Mouse (Mus musculus) hindbrain, embryonic 11.5 days (tissue): ENCODE data around the gene Zdhhc7. TPM values are rescaled to one million over a fixed set of nuclear protein-coding genes. Genes with fewer than 3 reads are reported as not detected.

ENCODE experiments used
- ATAC-seq: fragments of 200-750 bp; cut with Nextera tagmentation; 2 replicates; pipeline ENCODE4 v1.8.0; 2017; ENCODE audit warnings: mild to moderate bottlenecking, moderate TSS enrichment, moderate library complexity; ENCODE audit not compliant: low FRiP score
- DNase-seq: peaks from one replicate; pipeline ENCODE4 v3.0.0-alpha.2; 2015; ENCODE audit warnings: low spot score
- H3K27ac ChIP-seq: fragments of 300-500 bp; sonication (generic); 2 replicates; pipeline ENCODE4 v1.5.1; 2014; ENCODE audit warnings: mild to moderate bottlenecking, low read depth, low read length
- H3K27me3 ChIP-seq: fragments of 300-500 bp; sonication (generic); 2 replicates; pipeline ENCODE4 v1.6.1; 2014; ENCODE audit warnings: mild to moderate bottlenecking, low read length, moderate library complexity, mixed read lengths; ENCODE audit not compliant: control insufficient read depth, insufficient read depth
- H3K36me3 ChIP-seq: fragments of 300-500 bp; sonication (generic); 2 replicates; pipeline ENCODE4 v1.6.1; 2014; ENCODE audit warnings: mild to moderate bottlenecking, low read length, moderate library complexity, mixed read lengths; ENCODE audit not compliant: control insufficient read depth, insufficient read depth
- H3K4me1 ChIP-seq: fragments of 300-500 bp; sonication (generic); replicated peaks from 2 replicates; pipeline ENCODE4 v1.6.1; 2014; ENCODE audit warnings: low read length, mixed read lengths; ENCODE audit not compliant: control insufficient read depth, insufficient read depth
- H3K4me2 ChIP-seq: fragments of 300-500 bp; sonication (generic); replicated peaks from 2 replicates; pipeline ENCODE4 v1.6.1; 2014; ENCODE audit warnings: mild to moderate bottlenecking, low read depth, low read length
- H3K4me3 ChIP-seq: fragments of 300-500 bp; sonication (generic); 2 replicates; pipeline ENCODE4 v1.5.1; 2014; ENCODE audit warnings: low read depth, low read length
- H3K9ac ChIP-seq: fragments of 300-500 bp; sonication (generic); 2 replicates; pipeline ENCODE4 v1.6.1; 2014; ENCODE audit warnings: low read depth, low read length
- H3K9me3 ChIP-seq: fragments of 300-500 bp; sonication (generic); 2 replicates; pipeline ENCODE4 v1.6.1; 2016; ENCODE audit warnings: low read length; ENCODE audit not compliant: control insufficient read depth
- WGBS: fragments of 180-500 bp; shearing (Covaris S2); extraction: QIAGEN DNeasy Blood & Tissue Kit; methylation state at CpG from one replicate; pipeline ENCODE4 v1.1.7; 2014; 5-methylcytosine and 5-hydroxymethylcytosine counted together
- polyA plus RNA-seq: library from polyadenylated mRNA; unstranded; fragments of >200 nt; fragmentation: Nextera tagmentation; extraction: Ambion mirVana; gene quantifications from 2 replicates; pipeline ENCODE4 v1.2.1, GENCODE M21; 2014

Zdhhc7 gene
- polyA plus RNA-seq, 1 experiment from 2014 or later, result 25.2 TPM

DNA sequence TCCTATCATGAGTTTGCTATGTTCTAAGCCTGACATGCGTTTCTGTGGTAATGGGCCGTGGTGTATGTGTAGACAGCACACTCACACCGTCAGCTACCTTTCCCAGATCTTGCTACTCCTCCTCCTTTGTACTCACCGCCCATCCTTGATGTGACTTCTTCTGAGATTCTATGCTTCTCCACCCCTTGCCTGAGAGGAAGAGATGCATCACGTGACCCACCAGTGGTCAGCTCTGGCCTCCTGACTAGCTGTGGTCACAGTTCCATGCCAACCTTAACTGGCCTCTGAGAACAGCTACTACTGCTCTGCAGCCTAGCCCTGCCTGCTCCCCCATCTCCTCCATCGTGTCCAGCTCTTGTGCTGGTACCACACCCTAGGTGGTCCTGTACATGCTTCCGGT, 34.4 kb upstream of the Zdhhc7 start:
- Histone ChIP-seq H3K9ac (no peak overlapping the region), H3K27me3 (no peaks in the 10 kb centered on the region), H3K36me3 (no peaks in the 10 kb centered on the region), H3K4me2 (no peak overlapping the region), H3K4me3 (no peak overlapping the region), H3K4me1 (no peaks in the 10 kb centered on the region), H3K9me3 (no peaks in the 10 kb centered on the region), H3K27ac (no peak overlapping the region)
- WGBS, result 92% methylated on average over 7 of the region's 7 CpGs
- ATAC-seq, result no peak
- no peak for DNase-seq

GRCm38 (mm10) chr8:120133169-120133568, 31.9 kb upstream of the Zdhhc7 start:
- ATAC-seq (no peak), DNase-seq (no peak)
- Histone ChIP-seq H3K4me1 (no peaks in the 10 kb centered on the region), H3K27me3 (no peaks in the 10 kb centered on the region), H3K27ac (no peak overlapping the region), H3K4me2 (no peak overlapping the region), H3K36me3 (no peaks in the 10 kb centered on the region), H3K4me3 (no peak overlapping the region), H3K9ac (no peak overlapping the region), H3K9me3 (no peaks in the 10 kb centered on the region)
- WGBS, result 89% methylated on average over 7 of the region's 7 CpGs

DNA sequence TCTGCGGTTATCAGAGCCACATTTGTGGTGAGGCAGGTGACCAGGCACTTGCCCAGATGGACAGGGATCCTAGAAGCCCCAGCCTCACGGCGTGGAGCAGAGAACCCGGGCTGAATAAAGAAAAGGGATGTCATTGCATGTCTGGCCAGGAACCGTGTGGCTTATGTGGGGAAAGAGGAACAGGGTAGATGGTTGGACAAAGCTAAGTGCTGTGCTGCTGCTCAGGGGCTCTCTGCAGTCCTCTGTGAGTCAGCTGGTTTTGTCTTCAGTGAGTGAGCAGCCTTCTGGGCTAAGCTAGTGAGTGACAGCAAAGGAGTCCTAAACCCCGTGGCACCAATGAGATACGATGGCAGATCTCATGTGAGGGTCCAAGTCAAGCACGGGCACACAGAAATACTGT, 29.9 kb upstream of the Zdhhc7 start:
- H3K4me1 ChIP-seq, result no peaks in the 10 kb centered on the region
- H3K9me3 ChIP-seq, result no peaks in the 10 kb centered on the region
- H3K27ac ChIP-seq, result no peak overlapping the region
- no peaks in the 10 kb centered on the region for H3K27me3 ChIP-seq
- ATAC-seq (no peak), DNase-seq (no peak)
- WGBS, result 82% methylated on average over 8 of the region's 8 CpGs
- no peak overlapping the region for H3K4me3 ChIP-seq
- H3K36me3 ChIP-seq, result no peaks in the 10 kb centered on the region
- no peak overlapping the region for H3K9ac ChIP-seq
- no peak overlapping the region for H3K4me2 ChIP-seq

DNA sequence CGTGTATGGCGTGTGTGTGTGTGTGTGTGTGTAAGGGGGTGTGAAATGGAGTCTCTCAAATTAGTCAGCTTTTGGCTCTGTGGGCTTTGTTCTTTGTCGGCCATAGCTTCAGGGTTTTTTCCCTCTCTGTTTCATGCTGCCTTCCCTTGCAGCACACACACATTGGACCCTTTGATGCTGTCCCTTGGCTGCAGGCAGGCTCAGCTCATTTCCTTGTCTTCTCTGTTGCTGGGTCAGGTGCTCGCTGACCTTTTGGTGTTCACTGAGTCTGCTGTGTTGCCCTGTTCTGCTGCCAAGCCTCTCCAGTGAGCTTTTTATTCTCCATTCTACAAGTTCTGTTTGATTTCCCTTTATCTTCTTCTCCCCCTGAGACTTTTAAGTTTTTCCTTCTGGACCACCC, 28.3 kb upstream of the Zdhhc7 start:
- H3K4me3 ChIP-seq, result no peak overlapping the region
- H3K9ac ChIP-seq, result no peak overlapping the region
- no peak overlapping the region; the same call in 1 of the 2 replicates for H3K27ac ChIP-seq
- H3K27me3 ChIP-seq, result no peaks in the 10 kb centered on the region
- DNase-seq, result no peak
- no peak for ATAC-seq
- no peak overlapping the region for H3K4me2 ChIP-seq
- no peaks in the 10 kb centered on the region for H3K36me3 ChIP-seq
- WGBS, result 51% methylated on average over 4 of the region's 4 CpGs
- H3K9me3 ChIP-seq, result no peaks in the 10 kb centered on the region
- H3K4me1 ChIP-seq, result 0 out of 2 replicates have a peak, but pooled peaks cover 5% of the 10 kb centered on the region

DNA sequence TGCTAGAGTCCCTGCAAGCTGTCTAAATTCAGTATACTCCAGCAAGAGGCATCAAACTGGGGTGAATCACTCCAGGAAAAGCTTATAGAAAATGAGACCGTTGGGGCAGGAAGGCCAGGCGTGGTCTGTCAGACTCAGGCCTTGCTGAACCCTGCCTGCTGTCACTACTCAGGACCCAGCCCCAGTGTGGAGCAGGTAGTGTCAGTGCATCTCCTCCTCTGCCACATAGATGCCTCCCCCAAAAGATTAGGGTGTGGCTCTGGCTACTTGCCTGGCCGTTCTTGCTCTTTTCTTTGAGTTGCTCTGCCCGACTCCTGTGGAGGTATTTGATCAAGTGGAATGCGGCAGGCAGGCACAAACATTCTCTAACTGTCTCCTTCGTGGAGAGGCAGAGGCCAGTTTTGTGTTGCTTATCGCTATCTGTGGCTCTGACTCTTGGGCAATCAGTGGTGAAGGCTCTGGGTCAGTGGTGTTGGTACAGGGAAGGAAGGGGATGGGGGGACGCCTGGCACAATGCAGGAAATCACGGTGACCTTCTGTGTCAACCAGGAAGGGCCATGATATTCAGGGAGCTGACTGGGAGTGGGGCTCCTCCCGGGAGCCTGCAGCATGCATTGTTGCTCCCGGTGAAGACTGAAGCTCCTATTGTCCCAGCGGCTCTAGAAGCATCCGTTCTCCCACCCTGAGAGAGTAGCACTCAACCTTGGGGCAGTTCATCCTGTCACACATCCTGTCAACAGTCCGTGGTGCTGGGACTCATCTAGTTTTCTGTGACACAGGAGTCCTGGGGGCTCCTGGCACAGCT, 25.3 kb upstream of the Zdhhc7 start:
- Histone ChIP-seq H3K4me2 (no peak overlapping the region), H3K9me3 (no peaks in the 10 kb centered on the region), H3K9ac (no peak overlapping the region), H3K27me3 (no peaks in the 10 kb centered on the region), H3K27ac (no peak overlapping the region), H3K4me3 (no peak overlapping the region), H3K4me1 (0 out of 2 replicates have a peak, but pooled peaks cover 5% of the 10 kb centered on the region), H3K36me3 (no peaks in the 10 kb centered on the region)
- DNase-seq (no peak), ATAC-seq (no peak)
- WGBS, result 28% methylated on average over 14 of the region's 14 CpGs

- ATAC-seq, result no peak
- H3K36me3 ChIP-seq, result no peaks in the 10 kb centered on the region
- no peak overlapping the region for H3K4me2 ChIP-seq
- no peak overlapping the region for H3K4me3 ChIP-seq
- 0 out of 2 replicates have a peak, but pooled peaks cover 5% of the 10 kb centered on the region for H3K4me1 ChIP-seq
- 0 out of 2 replicates have a peak overlapping the region, but pooled peaks have one; percentile 11 for H3K9ac ChIP-seq
- H3K27ac ChIP-seq, result 0 out of 2 replicates have a peak overlapping the region, but pooled peaks have one; percentile 36
- DNase-seq, result peak; percentile 31
- WGBS, result 49% methylated on average over 7 of the region's 7 CpGs
- no peaks in the 10 kb centered on the region for H3K9me3 ChIP-seq
- no peaks in the 10 kb centered on the region for H3K27me3 ChIP-seq
Measured at GRCm38 (mm10) chr8:120124836-120125389, 23.6 kb upstream of the Zdhhc7 start.

GRCm38 (mm10) chr8:120124261-120124660, 23.0 kb upstream of the Zdhhc7 start:
- H3K9me3 ChIP-seq, result no peaks in the 10 kb centered on the region
- H3K27me3 ChIP-seq, result no peaks in the 10 kb centered on the region
- no peak overlapping the region for H3K4me2 ChIP-seq
- DNase-seq (no peak), ATAC-seq (no peak)
- WGBS, result 56% methylated on average over 6 of the region's 6 CpGs
- no peaks in the 10 kb centered on the region for H3K36me3 ChIP-seq
- no peak overlapping the region for H3K4me3 ChIP-seq
- no peak overlapping the region for H3K27ac ChIP-seq
- H3K4me1 ChIP-seq, result 0 out of 2 replicates have a peak, but pooled peaks cover 5% of the 10 kb centered on the region
- no peak overlapping the region for H3K9ac ChIP-seq

- 72% methylated on average over 5 of the region's 5 CpGs for WGBS
- no peak for ATAC-seq
- H3K27me3 ChIP-seq, result peaks cover 4% of the 10 kb centered on the region
- no peak for DNase-seq
- no peaks in the 10 kb centered on the region for H3K9me3 ChIP-seq
- H3K36me3 ChIP-seq, result no peaks in the 10 kb centered on the region
- H3K27ac ChIP-seq, result no peak overlapping the region
- H3K4me3 ChIP-seq, result no peak overlapping the region
- H3K9ac ChIP-seq, result no peak overlapping the region
- 0 out of 2 replicates have a peak, but pooled peaks cover 5% of the 10 kb centered on the region for H3K4me1 ChIP-seq
- no peak overlapping the region for H3K4me2 ChIP-seq
Measured at GRCm38 (mm10) chr8:120120951-120121350, 19.7 kb upstream of the Zdhhc7 start.

DNA sequence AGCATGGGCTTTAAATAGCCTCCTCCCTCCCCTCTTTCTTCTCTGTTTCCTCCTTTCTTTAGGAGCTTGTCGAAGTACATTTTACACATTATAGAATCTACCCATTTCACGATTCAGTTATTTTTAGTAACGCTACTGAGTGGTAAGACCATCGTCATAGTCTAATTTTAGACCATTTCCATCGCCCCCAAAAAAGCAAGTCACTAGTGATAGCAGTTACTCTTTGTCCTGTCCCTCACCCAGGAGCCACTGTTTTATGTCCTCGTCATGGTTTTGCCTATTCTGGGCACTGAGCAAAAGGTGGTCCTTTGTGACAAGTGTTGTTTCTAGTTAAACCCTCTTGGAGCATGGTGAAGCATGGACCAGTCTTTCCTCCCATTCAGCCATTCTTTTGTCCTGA, 18.6 kb upstream of the Zdhhc7 start:
- Histone ChIP-seq H3K27ac (no peak overlapping the region), H3K27me3 (peaks cover 13% of the 10 kb centered on the region), H3K4me2 (no peak overlapping the region), H3K36me3 (no peaks in the 10 kb centered on the region), H3K4me1 (0 out of 2 replicates have a peak, but pooled peaks cover 3% of the 10 kb centered on the region), H3K9me3 (no peaks in the 10 kb centered on the region), H3K4me3 (no peak overlapping the region), H3K9ac (no peak overlapping the region)
- 79% methylated on average over 6 of the region's 6 CpGs for WGBS
- ATAC-seq (no peak), DNase-seq (no peak)
